Mouse (Mus musculus) lung, postnatal 0 days (tissue): Measurements from ENCODE around the gene Gpatch3. TPM values are rescaled to one million over a fixed set of nuclear protein-coding genes. Genes with fewer than 3 reads are reported as not detected.

ENCODE experiments used
- ATAC-seq: fragments of 200-750 bp; cut with Nextera tagmentation; 2 replicates; pipeline ENCODE4 v1.8.0; 2017; ENCODE audit warnings: moderate library complexity
- DNase-seq: peaks from one replicate; pipeline ENCODE4 v3.0.0-alpha.2; 2016; ENCODE audit warnings: low spot score
- H3K27ac ChIP-seq: fragments of 300-500 bp; sonication (generic); 2 replicates; pipeline ENCODE4 v1.5.1; 2014; ENCODE audit warnings: antibody characterized with exemption, mild to moderate bottlenecking, low read length, mixed read lengths
- H3K27me3 ChIP-seq: fragments of 300-500 bp; sonication (generic); replicated peaks from 2 replicates; pipeline ENCODE4 v1.6.1; 2014; ENCODE audit warnings: low read length, mixed read lengths; ENCODE audit not compliant: insufficient read depth
- H3K36me3 ChIP-seq: fragments of 300-500 bp; sonication (generic); 2 replicates; pipeline ENCODE4 v1.6.1; 2014; ENCODE audit warnings: low read length, mixed read lengths; ENCODE audit not compliant: insufficient read depth
- H3K4me1 ChIP-seq: fragments of 300-500 bp; sonication (generic); 2 replicates; pipeline ENCODE4 v1.6.1; 2014; ENCODE audit warnings: antibody characterized with exemption, low read depth, low read length, mixed read lengths; ENCODE audit not compliant: insufficient read depth
- H3K4me2 ChIP-seq: fragments of 300-500 bp; sonication (generic); replicated peaks from 2 replicates; pipeline ENCODE4 v1.6.1; 2014; ENCODE audit warnings: low read depth, mild to moderate bottlenecking, low read length, moderate library complexity, mixed read lengths
- H3K4me3 ChIP-seq: fragments of 300-500 bp; sonication (generic); 2 replicates; pipeline ENCODE4 v1.5.1; 2014; ENCODE audit warnings: low read depth, low read length
- H3K9ac ChIP-seq: fragments of 300-500 bp; sonication (generic); replicated peaks from 2 replicates; pipeline ENCODE4 v1.6.1; 2014; ENCODE audit warnings: low read depth, mild to moderate bottlenecking
- H3K9me3 ChIP-seq: fragments of 300-500 bp; sonication (generic); 2 replicates; pipeline ENCODE4 v1.6.1; 2016; ENCODE audit warnings: low read length, mixed read lengths
- CTCF ChIP-seq: IDR thresholded peaks from 2 replicates; pipeline ENCODE4 v1.5.1; 2016; ENCODE audit warnings: antibody characterized with exemption, mild to moderate bottlenecking
- EP300 ChIP-seq: IDR thresholded peaks from 2 replicates; pipeline ENCODE4 v1.6.1; 2016; ENCODE audit warnings: antibody characterized with exemption, mild to moderate bottlenecking, control low read depth
- WGBS: fragments of 180-500 bp; shearing (Covaris S2); extraction: QIAGEN DNeasy Blood & Tissue Kit; methylation state at CpG from one replicate; pipeline ENCODE4 v1.1.7; 2014; 5-methylcytosine and 5-hydroxymethylcytosine counted together
- polyA plus RNA-seq: library from polyadenylated mRNA; unstranded; fragments of >200 nt; fragmentation: Nextera tagmentation; extraction: Ambion mirVana; gene quantifications from 2 replicates; pipeline ENCODE4 v1.2.1, GENCODE M21; 2015

Gpatch3 gene
- polyA plus RNA-seq, 1 experiment from 2014 or later = 7.1 TPM

DNA sequence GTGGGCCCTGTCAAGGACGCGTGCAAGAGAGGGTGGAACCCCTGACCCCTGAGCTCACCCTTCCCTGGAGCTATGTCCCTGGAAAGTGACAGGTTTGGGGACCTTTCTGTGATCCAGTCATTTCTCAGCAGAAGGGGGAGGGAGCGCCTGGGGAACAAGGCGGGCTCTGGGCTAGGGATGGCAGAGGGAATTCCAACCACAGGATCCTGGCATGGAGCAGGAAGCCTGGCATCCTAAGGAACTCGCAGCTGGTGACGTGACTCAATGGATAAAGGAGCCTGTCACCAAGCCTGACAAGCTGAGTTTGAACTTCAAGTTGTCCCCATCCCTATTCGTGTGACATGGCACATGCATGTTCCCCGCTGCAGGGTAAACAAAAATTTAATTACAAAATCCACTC is 38.5 kb downstream of the Gpatch3 start:
- no peak overlapping the region for H3K4me2 ChIP-seq
- WGBS = 95% methylated on average over 8 of the region's 8 CpGs

DNA sequence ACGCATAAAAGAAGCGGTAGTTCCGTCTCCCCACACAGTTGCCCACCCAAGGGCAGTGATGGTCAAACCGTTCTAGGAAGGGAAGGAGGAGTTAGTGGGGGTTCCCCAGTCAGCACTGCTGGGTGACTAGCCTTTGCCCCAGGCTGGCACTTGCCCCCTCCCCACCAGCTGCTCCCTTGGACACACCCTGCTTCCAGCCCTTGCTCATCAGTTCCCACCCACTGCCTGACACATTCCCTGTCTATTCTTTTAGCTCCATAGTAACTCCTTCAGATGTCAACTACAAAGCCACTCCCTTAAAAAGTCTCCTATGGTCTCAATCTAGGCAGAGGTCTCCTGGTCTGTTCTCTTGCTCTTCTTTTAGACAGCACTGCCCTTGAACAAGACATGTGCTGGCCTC is 39.3 kb downstream of the Gpatch3 start:
- no peak overlapping the region for H3K9ac ChIP-seq
- H3K4me3 ChIP-seq = no peak overlapping the region
- no peak overlapping the region for H3K4me2 ChIP-seq
- 94% methylated on average over 4 of the region's 4 CpGs for WGBS
- ATAC-seq (peak; percentile 10), DNase-seq (no peak)
- no peaks in the 10 kb centered on the region for H3K27me3 ChIP-seq
- TF ChIP-seq CTCF (no peak), EP300 (no peak)
- no peaks in the 10 kb centered on the region for H3K9me3 ChIP-seq
- H3K4me1 ChIP-seq = no peaks in the 10 kb centered on the region
- H3K27ac ChIP-seq = peak overlapping the region; percentile 72
- peaks cover 10% of the 10 kb centered on the region for H3K36me3 ChIP-seq

More for the DNA sequence above, 38.5 kb downstream of the Gpatch3 start:
- Histone ChIP-seq H3K4me1 (no peaks in the 10 kb centered on the region), H3K27me3 (no peaks in the 10 kb centered on the region), H3K4me3 (no peak overlapping the region), H3K9ac (no peak overlapping the region), H3K36me3 (peaks cover 15% of the 10 kb centered on the region), H3K27ac (peak overlapping the region; percentile 72; the same call in 1 of the 2 replicates), H3K9me3 (no peaks in the 10 kb centered on the region)
- DNase-seq = no peak
- no peak for TF ChIP-seq CTCF
- TF ChIP-seq EP300 = no peak
- no peak for ATAC-seq

DNA sequence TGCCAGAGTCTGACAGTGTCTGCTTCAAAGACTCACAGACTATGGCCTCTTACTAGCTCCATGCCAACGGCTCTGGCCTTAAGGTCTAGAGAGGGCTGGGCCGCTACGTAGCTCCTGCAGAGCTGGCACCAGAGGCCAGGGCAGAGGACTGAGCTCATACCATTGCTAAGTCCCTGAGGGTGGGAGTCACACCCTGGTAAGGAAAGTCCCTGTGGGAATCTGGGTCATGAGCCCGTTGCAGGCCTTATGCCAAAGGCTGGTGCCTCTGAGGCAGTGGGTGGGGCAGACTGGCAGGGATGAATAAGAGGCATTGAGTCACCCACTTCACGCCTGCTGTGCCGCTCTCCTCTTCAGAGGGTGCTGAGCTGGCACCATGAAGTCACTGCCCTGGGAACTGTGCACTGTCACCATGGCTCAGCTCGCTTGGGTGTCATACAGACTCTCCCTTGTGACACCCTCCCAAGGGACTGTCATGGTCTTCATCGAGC is 39.8 kb downstream of the Gpatch3 start:
- no peak overlapping the region for H3K4me3 ChIP-seq
- H3K4me1 ChIP-seq = no peaks in the 10 kb centered on the region
- H3K9me3 ChIP-seq = no peaks in the 10 kb centered on the region
- peak overlapping the region; percentile 72 for H3K27ac ChIP-seq
- peaks cover 10% of the 10 kb centered on the region for H3K36me3 ChIP-seq
- ATAC-seq (peak; percentile 95), DNase-seq (peak; percentile 96)
- TF ChIP-seq EP300 (peak; percentile 80), CTCF (no peak)
- no peaks in the 10 kb centered on the region for H3K27me3 ChIP-seq
- no peak overlapping the region for H3K9ac ChIP-seq
- no peak overlapping the region for H3K4me2 ChIP-seq
- WGBS = 57% methylated on average over 8 of the region's 8 CpGs

DNA sequence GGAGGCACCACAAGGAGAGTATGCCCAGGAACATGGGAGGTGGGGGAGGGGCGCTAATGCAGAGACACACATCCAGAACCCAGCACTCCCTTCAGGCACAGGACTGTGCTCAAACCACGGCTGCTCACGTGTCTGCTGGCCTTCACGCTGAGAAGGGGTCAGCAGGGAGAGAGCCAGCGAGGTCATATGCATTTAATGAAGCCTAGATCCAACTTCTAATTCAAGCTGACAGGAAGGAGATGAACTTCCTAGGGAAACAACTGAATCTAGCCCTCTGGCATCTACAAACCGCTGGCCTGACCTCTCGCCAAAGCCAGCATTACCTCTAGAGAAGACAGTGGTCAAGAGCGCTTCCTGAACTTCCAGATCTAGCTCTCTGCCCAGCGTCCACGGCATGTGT is 40.9 kb downstream of the Gpatch3 start:
- DNase-seq = no peak
- no peaks in the 10 kb centered on the region for H3K9me3 ChIP-seq
- H3K4me2 ChIP-seq = no peak overlapping the region
- H3K4me1 ChIP-seq = no peaks in the 10 kb centered on the region
- no peak overlapping the region for H3K9ac ChIP-seq
- H3K4me3 ChIP-seq = no peak overlapping the region
- no peak for TF ChIP-seq CTCF
- TF ChIP-seq EP300 = no peak
- H3K36me3 ChIP-seq = peaks cover 10% of the 10 kb centered on the region
- WGBS = 61% methylated on average over 10 of the region's 10 CpGs
- H3K27ac ChIP-seq = peak overlapping the region; percentile 66
- no peaks in the 10 kb centered on the region for H3K27me3 ChIP-seq
- ATAC-seq = no peak

DNA sequence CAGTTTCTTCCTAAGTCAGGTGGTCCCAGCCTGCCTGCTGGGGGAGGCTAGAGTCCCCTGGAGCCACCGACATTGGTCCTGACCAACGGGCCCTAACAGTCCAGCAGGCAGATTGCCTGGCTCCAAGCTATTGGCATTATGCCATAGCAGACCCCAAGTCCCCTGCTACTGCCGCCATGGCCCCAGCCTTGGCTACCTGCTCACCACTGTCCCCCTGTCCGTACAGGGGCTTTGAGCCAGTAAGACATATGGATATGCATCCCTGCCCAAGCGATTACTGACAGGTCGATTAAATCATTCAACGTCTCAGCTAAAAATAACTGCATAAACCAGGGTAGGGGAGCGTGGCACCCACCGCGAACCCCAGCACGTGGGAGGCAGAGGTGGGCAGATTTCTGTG is 43.4 kb downstream of the Gpatch3 start:
- no peak overlapping the region for H3K4me2 ChIP-seq
- no peaks in the 10 kb centered on the region for H3K27me3 ChIP-seq
- no peaks in the 10 kb centered on the region for H3K36me3 ChIP-seq
- TF ChIP-seq CTCF (no peak), EP300 (no peak)
- no peak for DNase-seq
- no peak overlapping the region for H3K27ac ChIP-seq
- H3K4me3 ChIP-seq = no peak overlapping the region
- no peaks in the 10 kb centered on the region for H3K9me3 ChIP-seq
- no peak for ATAC-seq
- no peak overlapping the region for H3K9ac ChIP-seq
- no peaks in the 10 kb centered on the region for H3K4me1 ChIP-seq
- 95% methylated on average over 11 of the region's 11 CpGs for WGBS

DNA sequence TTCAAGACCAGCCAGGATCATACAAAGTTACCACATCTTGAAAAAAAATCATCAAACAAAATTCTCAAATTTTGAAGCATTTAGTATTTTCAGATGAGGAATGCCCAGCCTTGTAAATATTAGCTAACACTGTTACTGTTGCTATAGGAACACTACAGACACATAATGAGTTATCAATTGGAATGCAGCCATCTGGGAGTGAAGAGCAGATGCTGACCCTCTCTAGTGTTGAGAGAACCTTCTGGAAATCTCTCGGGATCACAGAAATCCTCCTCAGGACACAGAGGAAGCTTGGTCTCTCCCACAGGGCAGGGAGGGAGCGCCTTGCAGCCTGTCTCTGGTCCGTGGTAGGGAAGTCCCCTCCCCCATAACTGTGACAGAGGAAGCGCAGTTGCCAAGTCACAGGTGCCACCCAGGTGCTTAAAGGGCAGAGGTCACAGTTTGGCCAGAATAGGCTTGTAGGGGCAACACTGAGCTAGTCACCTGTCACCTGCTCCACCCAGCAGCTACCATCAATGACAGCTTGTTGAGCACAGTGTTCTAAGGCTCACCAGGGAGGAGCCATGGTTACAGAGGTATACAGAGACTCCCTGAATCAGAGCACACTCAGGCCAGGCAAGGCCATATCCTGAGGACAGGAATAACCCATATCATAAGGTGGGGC is 45.1 kb downstream of the Gpatch3 start:
- TF ChIP-seq CTCF = no peak
- TF ChIP-seq EP300 = no peak
- no peak overlapping the region for H3K4me3 ChIP-seq
- no peaks in the 10 kb centered on the region for H3K36me3 ChIP-seq
- H3K27me3 ChIP-seq = no peaks in the 10 kb centered on the region
- H3K9me3 ChIP-seq = no peaks in the 10 kb centered on the region
- DNase-seq (peak; percentile 40), ATAC-seq (no peak)
- H3K9ac ChIP-seq = no peak overlapping the region
- 49% methylated on average over 4 of the region's 4 CpGs for WGBS
- H3K27ac ChIP-seq = no peak overlapping the region
- H3K4me2 ChIP-seq = no peak overlapping the region
- H3K4me1 ChIP-seq = no peaks in the 10 kb centered on the region
